Mouse (Mus musculus) lung, adult 2 months (tissue): ENCODE measurements around the gene Cep104.

Experiments
- CTCF ChIP-seq: fragments of 200-500 bp; IDR thresholded peaks from 2 replicates; pipeline ENCODE4 v1.5.1; 2011; ENCODE audit warnings: mild to moderate bottlenecking, low read length, control low read depth; ENCODE audit not compliant: insufficient read depth
- POLR2A ChIP-seq: fragments of 200-500 bp; IDR thresholded peaks from 2 replicates; pipeline ENCODE4 v1.6.1; 2011; ENCODE audit warnings: low read depth, mild to moderate bottlenecking, control low read depth, low read length, borderline replicate concordance; ENCODE audit errors: extremely low read depth

DNA sequence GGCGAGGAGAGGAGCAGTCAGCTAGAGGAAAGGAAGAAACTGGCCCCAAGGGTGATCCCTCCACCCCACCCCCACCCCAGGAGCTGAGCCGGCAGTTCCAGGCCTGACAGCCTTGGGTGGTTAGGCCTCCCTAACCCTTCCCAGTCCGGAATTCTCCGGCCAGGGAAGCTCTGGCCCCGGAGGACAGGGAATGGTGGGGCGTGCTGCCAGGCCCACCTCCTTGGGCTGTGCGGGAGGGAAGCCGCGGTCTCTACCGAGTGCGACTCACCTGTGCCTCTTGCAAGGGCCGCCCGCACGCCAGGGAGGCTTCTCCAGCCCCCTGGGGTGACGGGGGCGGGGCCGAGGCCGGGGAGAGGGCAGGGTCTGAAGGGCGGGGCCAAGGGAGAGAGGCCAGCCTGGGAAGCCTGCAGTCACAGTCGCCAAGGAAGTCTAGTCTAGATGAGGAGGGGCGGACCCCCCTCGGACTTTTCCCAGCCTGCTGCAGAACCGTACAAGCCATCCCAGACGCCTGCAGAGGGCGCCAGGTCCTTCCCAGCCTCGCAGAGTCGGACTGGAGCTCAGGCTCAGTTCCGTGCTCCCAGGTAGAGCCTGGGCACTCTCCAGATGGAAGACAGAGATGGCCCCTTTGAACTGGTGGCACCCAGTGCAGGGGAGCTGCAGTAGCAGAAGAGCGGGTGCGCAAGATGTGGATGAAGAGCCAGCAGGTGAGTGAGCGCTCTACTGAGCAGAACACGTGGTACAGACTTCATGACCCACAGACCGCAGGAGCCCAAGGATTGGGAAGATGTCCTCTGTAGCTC, 50.8 kb downstream of the Cep104 start, which contains the start of gene Smim1:
- peak; percentile 34; the same call in 1 of the 2 replicates for TF ChIP-seq CTCF
- TF ChIP-seq POLR2A, result peak; percentile 44; the same call in 1 of the 2 replicates
